Mouse (Mus musculus) olfactory bulb, adult 2 months (tissue): ENCODE results near the gene Fam193b.

Experiments
- CTCF ChIP-seq: fragments of 200-500 bp; IDR thresholded peaks from 2 replicates; pipeline ENCODE4 v1.5.1; 2012; ENCODE audit warnings: low read depth, mild to moderate bottlenecking, low read length, moderate library complexity; ENCODE audit not compliant: insufficient read depth
- POLR2A ChIP-seq: fragments of 200-500 bp; IDR thresholded peaks from 2 replicates; pipeline ENCODE4 v1.6.1; 2012; ENCODE audit warnings: mild to moderate bottlenecking, low read depth, low read length, moderate library complexity; ENCODE audit not compliant: insufficient read depth

DNA sequence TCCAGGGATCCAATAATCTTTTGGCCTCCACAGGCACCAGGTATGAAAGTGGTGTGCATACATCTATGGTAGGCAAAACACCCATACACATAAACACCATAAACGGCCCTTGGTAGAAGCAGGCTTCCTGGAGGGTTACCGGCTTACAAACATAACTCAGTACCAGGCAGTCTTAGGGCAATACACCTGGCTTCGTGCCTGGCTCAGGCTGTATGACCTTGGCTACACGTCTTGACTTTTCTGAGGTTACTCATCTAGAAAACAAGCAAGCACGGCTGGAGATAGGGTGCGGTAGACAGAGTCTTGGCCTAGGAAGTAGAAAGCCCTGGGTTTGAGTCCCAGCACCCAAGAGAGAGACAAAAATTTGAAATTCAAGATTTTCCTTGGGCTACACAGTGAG, 74.3 kb downstream of the Fam193b start:
- TF ChIP-seq CTCF (no peak), POLR2A (no peak)
